Mouse (Mus musculus) liver, postnatal 0 days (tissue): ENCODE measurements at regions not wholly inside any gene's neighbourhood (a gene's known extent, or its start where the extent isn't known, plus 50 kb on each side); places are given as distances from the start of the nearest gene placed in this dataset.

ENCODE experiments used
- CTCF ChIP-seq: sonication (generic); IDR thresholded peaks from 2 replicates; pipeline ENCODE4 v1.5.1; 2016; ENCODE audit warnings: antibody characterized with exemption, low read depth
- EP300 ChIP-seq: IDR thresholded peaks from 2 replicates; pipeline ENCODE4 v1.6.1; 2016; ENCODE audit warnings: antibody characterized with exemption, low read depth, mild to moderate bottlenecking

GRCm38 (mm10) chr8:109248356-109248755 is 245.5 kb upstream of the Pmfbp1 start:
- TF ChIP-seq CTCF (no peak), EP300 (no peak)
